Mouse (Mus musculus): ENCODE data around the gene Pitx2. TPM values are rescaled to one million over a fixed set of nuclear protein-coding genes. Genes with fewer than 3 reads are reported as not detected.

Gene Pitx2
- 4.4 and 23.8 TPM in 2 replicates for polyA plus RNA-seq (2012; rRNA removed)

DNA sequence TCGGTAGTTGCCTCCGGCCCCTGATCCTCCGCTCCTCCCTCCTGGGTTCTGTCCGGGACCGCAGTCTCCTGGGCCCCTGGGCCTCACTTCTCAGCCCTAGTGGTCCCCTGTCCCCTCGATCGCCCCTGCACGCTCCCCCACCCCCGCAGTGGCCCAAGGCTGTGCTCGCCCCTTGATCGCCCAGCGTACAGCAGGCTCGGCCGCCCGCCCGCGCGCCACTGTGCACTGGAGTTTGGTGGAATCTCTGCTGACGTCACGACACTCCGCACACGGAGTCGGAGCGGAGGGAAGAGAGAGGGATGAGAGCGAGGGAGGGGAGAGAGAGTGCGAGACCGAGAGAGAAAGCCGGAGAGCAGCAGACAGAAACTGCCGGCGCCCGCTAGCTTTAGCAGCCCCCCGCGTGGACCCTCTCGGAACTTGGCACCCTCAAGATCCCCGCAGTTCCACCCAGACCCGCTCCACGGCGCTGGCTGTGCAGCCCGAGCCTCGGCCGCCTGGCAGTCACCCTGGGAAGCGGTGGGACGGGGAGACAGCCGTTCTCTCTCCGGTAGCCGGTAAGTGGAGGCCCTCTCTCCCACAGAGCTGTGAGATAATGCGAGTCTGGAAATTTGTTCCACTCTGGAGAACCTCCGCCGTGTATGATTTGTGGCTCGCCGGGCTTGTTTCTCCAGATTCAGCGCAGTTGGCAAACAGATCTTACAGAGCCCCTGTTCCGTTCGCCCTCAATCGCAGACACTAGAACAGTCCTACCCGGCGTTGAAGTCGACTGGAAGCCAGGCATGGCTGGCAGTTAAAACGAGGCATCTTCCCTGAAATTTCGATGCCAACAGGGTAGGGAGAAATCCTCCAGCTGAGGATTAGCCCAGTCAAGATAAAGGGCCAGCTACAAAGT, at the start of gene Pitx2:
TSS of gene Pitx2 (plus strand) at position 270 of the 892 bp plus-strand sequence.
- Histone ChIP-seq H3K27me3 (ENCODE audit: control insufficient read depth, insufficient read depth, low read length) (peaks cover 70% of the 10 kb centered on the region), H3K4me1 (ENCODE audit: control insufficient read depth, insufficient read depth, insufficient read length, low read length) (peaks cover 11% of the 10 kb centered on the region), H3K36me3 (ENCODE audit: control insufficient read depth, insufficient read depth, low read length) (no peaks in the 10 kb centered on the region), H3K27ac (ENCODE audit: insufficient read depth, low read depth, low read length) (no peak within 1 kb of the TSS), H3K4me3 (ENCODE audit: low read depth, low read length) (peak within 1 kb of the TSS; percentile 55)
- 2% methylated on average over 60 of the region's 60 CpGs for WGBS
- no peak for TF ChIP-seq CTCF (IDR thresholded peaks at IDR 0.05; ENCODE audit: extremely low read depth, insufficient read length, insufficient replicate concordance, low read depth, low read length)
- no peak for TF ChIP-seq POLR2A (IDR thresholded peaks at IDR 0.05; ENCODE audit: low read depth, low read length)

DNA sequence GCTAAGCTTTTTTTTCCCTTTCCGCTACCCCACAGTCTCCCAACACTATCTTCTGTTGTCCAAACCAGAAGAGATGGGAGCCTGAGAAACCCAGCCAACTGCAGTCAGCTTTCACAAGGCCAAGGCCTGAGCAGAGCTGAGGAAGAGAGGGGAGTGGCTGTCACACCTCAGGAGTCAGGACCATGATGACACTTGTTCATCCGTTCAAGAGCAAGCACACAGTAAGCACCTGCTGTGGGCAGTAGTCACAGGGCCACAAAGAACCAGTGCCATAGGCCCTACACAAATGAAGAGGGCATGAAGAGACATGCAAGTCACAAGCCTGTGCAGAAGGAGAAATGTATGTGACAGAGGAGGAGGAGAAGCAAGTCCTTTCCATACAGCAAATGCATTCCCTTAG, 49.7 kb upstream of the Pitx2 start:
- Histone ChIP-seq H3K4me3 (ENCODE audit: low read depth, low read length) (no peak overlapping the region), H3K36me3 (ENCODE audit: control insufficient read depth, insufficient read depth, low read length) (no peaks in the 10 kb centered on the region), H3K27me3 (ENCODE audit: control insufficient read depth, insufficient read depth, low read length) (peaks cover 4% of the 10 kb centered on the region; the same call in 1 of the 2 replicates), H3K27ac (ENCODE audit: insufficient read depth, low read depth, low read length) (no peak overlapping the region), H3K4me1 (ENCODE audit: control insufficient read depth, insufficient read depth, insufficient read length, low read length) (peaks cover 2% of the 10 kb centered on the region; the same call in 1 of the 2 replicates)
- TF ChIP-seq POLR2A (IDR thresholded peaks at IDR 0.05; ENCODE audit: low read depth, low read length) (no peak), CTCF (IDR thresholded peaks at IDR 0.05; ENCODE audit: extremely low read depth, insufficient read length, insufficient replicate concordance, low read depth, low read length) (no peak)
- WGBS: 84% methylated on average over 2 of the region's 2 CpGs

DNA sequence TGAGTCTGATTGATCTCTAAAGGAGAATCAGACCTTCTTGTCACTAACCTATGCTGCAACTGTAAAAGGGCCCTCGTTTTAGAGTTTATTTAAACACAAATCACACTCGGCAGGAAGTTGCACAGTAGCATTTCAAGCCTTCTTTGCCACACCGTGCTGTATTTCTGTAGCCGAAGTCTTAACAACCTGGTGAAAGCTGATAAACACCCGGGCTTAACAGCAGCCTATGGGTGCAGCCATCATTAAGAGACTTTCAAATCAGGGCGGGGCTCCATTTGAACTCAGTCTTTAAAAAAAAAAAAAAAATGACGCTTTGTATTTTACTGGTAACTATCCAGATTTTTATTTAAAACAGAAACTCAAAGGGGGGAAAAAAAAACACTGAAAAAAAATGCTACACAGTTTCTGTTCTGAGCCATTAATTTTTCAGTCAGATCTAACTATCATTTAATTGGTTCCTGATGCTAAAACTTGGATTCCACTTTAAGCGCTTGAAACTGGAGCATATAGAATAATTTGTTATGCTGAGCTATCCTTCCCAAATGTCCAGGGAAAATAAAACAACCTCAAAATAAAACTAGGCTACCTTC, 48.5 kb upstream of the Pitx2 start:
- H3K36me3 ChIP-seq (ENCODE audit: control insufficient read depth, insufficient read depth, low read length): no peaks in the 10 kb centered on the region
- no peak for TF ChIP-seq CTCF (IDR thresholded peaks at IDR 0.05; ENCODE audit: extremely low read depth, insufficient read length, insufficient replicate concordance, low read depth, low read length)
- no peak for TF ChIP-seq POLR2A (IDR thresholded peaks at IDR 0.05; ENCODE audit: low read depth, low read length)
- H3K27ac ChIP-seq (ENCODE audit: insufficient read depth, low read depth, low read length): no peak overlapping the region
- H3K27me3 ChIP-seq (ENCODE audit: control insufficient read depth, insufficient read depth, low read length): peaks cover 4% of the 10 kb centered on the region; the same call in 1 of the 2 replicates
- H3K4me1 ChIP-seq (ENCODE audit: control insufficient read depth, insufficient read depth, insufficient read length, low read length): peaks cover 2% of the 10 kb centered on the region; the same call in 1 of the 2 replicates
- WGBS: 21% methylated on average over 8 of the region's 8 CpGs
- H3K4me3 ChIP-seq (ENCODE audit: low read depth, low read length): no peak overlapping the region

DNA sequence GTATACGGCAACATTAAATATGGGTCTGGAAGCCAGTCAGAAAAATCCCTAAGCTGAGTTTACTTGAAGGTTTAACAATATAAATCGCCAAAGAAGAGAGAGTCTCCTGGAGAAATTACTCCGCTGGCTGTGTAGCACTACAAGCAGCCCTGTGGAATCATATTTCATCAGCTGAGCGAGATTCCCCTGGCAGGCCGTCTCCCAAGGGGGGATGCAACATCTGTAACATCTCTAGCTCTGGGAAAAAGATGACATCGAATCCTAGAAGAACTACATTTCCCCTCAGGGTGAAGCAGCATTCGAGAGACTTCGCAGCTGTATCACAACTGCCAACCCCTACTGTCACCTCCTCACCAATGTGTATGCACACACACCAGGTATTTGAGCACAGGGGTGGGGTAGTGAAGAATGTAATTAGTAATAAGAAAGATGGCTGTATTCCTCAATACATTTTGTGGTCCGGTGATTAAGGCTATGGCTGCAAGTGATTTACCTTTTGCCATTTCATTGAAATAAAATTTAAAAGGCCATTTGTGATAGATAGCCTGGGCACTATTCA, 40.8 kb upstream of the Pitx2 start:
- Histone ChIP-seq H3K4me3 (ENCODE audit: low read depth, low read length) (no peak overlapping the region), H3K4me1 (ENCODE audit: control insufficient read depth, insufficient read depth, insufficient read length, low read length) (0 out of 2 replicates have a peak, but pooled peaks cover 2% of the 10 kb centered on the region), H3K36me3 (ENCODE audit: control insufficient read depth, insufficient read depth, low read length) (no peaks in the 10 kb centered on the region), H3K27ac (ENCODE audit: insufficient read depth, low read depth, low read length) (no peak overlapping the region), H3K27me3 (ENCODE audit: control insufficient read depth, insufficient read depth, low read length) (peaks cover 6% of the 10 kb centered on the region; the same call in 1 of the 2 replicates)
- WGBS: 63% methylated on average over 9 of the region's 9 CpGs
- TF ChIP-seq CTCF (IDR thresholded peaks at IDR 0.05; ENCODE audit: extremely low read depth, insufficient read length, insufficient replicate concordance, low read depth, low read length) (no peak), POLR2A (IDR thresholded peaks at IDR 0.05; ENCODE audit: low read depth, low read length) (no peak)

DNA sequence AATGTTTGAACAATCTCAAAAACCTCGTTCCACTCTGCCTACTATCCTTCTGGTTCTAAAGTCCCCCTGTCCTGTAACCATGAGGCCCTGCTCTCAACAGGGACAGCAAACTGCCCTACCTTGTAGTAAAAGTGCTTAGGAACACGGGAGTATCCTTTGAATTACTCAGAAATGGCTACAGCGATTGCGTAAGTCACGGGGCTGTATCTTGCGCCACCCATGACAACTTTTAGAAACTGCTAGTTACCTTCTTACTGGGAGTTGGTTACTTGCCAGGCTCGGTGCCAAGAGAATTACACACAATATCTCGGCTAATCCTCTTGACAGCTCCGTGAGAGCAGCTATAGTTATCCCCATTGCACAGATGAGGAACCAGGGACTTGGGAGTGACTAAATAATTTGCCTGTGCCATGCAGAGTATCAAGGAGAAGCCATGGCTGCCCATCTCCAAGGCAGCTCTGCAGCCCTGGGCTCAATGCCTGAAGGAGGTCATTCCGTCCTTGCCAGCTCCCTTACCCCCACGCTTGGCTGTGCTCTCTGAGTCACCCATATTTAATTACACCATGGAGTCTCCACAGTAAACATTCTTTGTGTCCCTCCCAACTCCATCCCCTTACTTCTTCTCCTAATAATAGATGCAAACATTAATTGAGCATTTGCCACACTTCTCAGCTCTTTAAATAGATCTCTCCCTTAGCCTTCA, 38.2 kb upstream of the Pitx2 start:
- H3K27ac ChIP-seq (ENCODE audit: insufficient read depth, low read depth, low read length): no peak overlapping the region
- WGBS: 41% methylated on average over 11 of the region's 11 CpGs
- H3K27me3 ChIP-seq (ENCODE audit: control insufficient read depth, insufficient read depth, low read length): peaks cover 6% of the 10 kb centered on the region; the same call in 1 of the 2 replicates
- H3K4me1 ChIP-seq (ENCODE audit: control insufficient read depth, insufficient read depth, insufficient read length, low read length): 0 out of 2 replicates have a peak, but pooled peaks cover 2% of the 10 kb centered on the region
- no peaks in the 10 kb centered on the region for H3K36me3 ChIP-seq (ENCODE audit: control insufficient read depth, insufficient read depth, low read length)
- TF ChIP-seq CTCF (IDR thresholded peaks at IDR 0.05; ENCODE audit: extremely low read depth, insufficient read length, insufficient replicate concordance, low read depth, low read length) (no peak), POLR2A (IDR thresholded peaks at IDR 0.05; ENCODE audit: low read depth, low read length) (no peak)
- no peak overlapping the region for H3K4me3 ChIP-seq (ENCODE audit: low read depth, low read length)

DNA sequence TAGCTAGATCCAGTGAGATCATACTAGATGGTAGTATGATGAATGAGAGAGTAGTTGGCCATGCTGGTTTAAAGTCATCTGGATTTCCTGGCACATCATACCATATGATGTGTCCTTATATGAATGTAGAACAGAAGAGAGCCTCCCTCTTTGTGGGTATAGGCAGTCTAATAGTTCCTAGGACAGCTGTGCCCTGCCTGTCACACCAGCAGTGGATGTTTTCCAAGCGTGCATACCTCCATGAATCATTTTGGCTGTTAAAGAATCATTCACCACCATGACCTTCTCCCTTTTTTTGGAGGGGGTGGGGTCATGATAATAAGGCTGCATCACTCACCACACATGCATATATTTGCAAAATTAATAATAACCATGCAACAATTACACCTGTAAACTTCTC, 35.4 kb upstream of the Pitx2 start:
- H3K36me3 ChIP-seq (ENCODE audit: control insufficient read depth, insufficient read depth, low read length): no peaks in the 10 kb centered on the region
- H3K4me1 ChIP-seq (ENCODE audit: control insufficient read depth, insufficient read depth, insufficient read length, low read length): 0 out of 2 replicates have a peak, but pooled peaks cover 2% of the 10 kb centered on the region
- H3K27ac ChIP-seq (ENCODE audit: insufficient read depth, low read depth, low read length): no peak overlapping the region
- peaks cover 6% of the 10 kb centered on the region; the same call in 1 of the 2 replicates for H3K27me3 ChIP-seq (ENCODE audit: control insufficient read depth, insufficient read depth, low read length)
- no peak overlapping the region for H3K4me3 ChIP-seq (ENCODE audit: low read depth, low read length)
- 88% methylated on average over 1 of the region's 1 CpGs for WGBS
- TF ChIP-seq CTCF (IDR thresholded peaks at IDR 0.05; ENCODE audit: extremely low read depth, insufficient read length, insufficient replicate concordance, low read depth, low read length) (no peak), POLR2A (IDR thresholded peaks at IDR 0.05; ENCODE audit: low read depth, low read length) (no peak)

Measured in small intestine, adult 2 months (tissue).